Mouse (Mus musculus) myocyte (in vitro differentiated cells): ENCODE measurements around the gene Asb5.

Experiments
- E2F4 ChIP-seq: IDR thresholded peaks from one replicate; pipeline ENCODE4 v1.6.1; 2011; ENCODE audit warnings: mild to moderate bottlenecking, control low read depth, moderate library complexity; ENCODE audit not compliant: insufficient read depth
- POLR2A ChIP-seq: IDR thresholded peaks from one replicate; pipeline ENCODE4 v1.6.1; 2011; ENCODE audit warnings: low read depth, mild to moderate bottlenecking, control low read depth, moderate library complexity; ENCODE audit not compliant: insufficient read length
- SRF ChIP-seq: IDR thresholded peaks from one replicate; pipeline ENCODE4 v1.6.1; 2011; ENCODE audit warnings: low read depth; ENCODE audit not compliant: control insufficient read depth, insufficient read length
- TCF12 ChIP-seq: IDR thresholded peaks from one replicate; pipeline ENCODE4 v1.6.1; 2011; ENCODE audit warnings: mild to moderate bottlenecking, control low read depth; ENCODE audit not compliant: poor library complexity, insufficient read depth, severe bottlenecking

DNA sequence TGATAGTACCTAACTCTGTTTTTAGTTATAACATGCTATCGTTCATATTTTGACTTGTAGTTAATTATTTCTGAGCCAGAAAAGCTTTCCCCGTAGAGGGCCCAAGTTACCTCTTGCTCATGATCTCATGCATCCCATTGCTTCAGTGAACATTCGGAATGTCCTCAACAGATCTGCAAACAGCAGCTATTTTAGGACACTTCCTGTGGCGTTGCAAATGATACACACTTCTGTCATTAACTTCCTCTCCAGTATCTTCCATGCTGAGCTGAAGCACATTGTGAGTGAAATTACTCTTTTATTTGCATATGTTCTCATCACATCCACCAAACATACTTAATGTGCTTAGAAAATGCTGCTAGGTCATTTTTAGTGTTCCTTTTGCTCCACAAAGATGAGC lies 32.8 kb downstream of the Asb5 start:
- TF ChIP-seq POLR2A (no peak), SRF (no peak), TCF12 (no peak), E2F4 (no peak)
